Mouse (Mus musculus): ENCODE results near the gene Cox15. TPM values are rescaled to one million over a fixed set of nuclear protein-coding genes. Genes with fewer than 3 reads are reported as not detected.

Cox15 gene
- 14.0 and 14.6 TPM in 2 replicates for polyA plus RNA-seq (2012; rRNA removed)

DNA sequence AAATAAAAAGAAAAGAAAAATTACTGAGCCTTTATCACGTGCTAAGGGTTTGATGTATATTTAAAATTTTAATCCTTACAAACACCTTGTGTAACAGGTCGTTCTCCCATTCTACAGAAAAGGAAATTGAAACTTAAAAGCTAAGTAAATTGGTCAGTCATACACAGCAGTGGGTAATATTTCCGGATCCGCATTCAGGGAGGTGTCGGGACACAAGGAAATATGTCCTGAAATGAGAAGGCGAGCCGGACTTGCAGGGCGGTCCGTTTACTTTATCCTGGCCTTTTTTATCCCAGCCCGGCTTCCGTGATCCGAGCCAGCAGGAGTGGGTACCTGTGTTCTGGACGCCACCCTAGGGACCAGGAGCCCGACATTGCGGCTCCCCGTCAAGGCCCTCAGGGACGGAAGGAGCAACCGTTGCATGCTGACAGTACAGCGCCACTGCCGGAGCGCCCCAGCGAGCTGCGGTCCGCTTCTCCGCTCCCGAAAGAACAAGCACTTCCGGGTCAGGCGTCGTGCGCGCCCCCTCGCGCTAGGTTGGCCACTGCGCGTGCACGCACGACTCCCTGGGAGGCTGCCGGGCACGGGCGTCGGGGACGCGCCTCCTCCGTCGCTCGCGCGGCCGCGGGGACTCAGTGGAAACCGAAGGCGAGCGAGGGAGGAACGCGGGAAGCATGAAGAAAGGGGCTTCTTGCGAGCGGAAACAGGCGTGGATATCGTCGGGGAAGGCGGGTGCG is at the start of gene Cox15, which contains the start of gene Cutc:
Cox15 (minus strand) TSS at position 512 of the 737 bp plus-strand sequence.
Cutc (plus strand) TSS at position 508 of the 737 bp plus-strand sequence.
- DNase-seq (ENCODE audit: low spot score), result peak; percentile 97

- DNase-seq (ENCODE audit: low spot score), result no peak
Measured at GRCm38 (mm10) chr19:43801427-43802051, 48.7 kb upstream of the Cox15 start.

DNA sequence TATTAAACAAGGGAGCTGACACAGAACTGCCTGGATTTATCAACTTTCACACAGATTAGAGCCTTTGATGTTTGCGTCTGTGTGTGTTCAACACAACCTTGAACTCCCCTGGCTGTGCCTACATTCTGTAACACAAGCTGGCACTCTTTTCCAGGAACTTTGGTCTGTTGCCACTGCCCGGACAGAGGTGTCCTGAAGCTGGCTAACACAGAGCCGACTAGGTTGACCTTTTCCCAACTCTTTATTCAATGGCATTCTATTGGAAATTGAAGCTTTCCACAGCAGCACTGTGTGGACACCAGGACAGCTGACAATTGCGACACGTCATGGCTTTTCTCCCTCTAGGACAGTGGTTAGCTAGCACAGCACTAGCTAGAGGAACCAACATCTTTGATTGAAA is 44.4 kb upstream of the Cox15 start:
- no peak for DNase-seq (ENCODE audit: low spot score)

DNA sequence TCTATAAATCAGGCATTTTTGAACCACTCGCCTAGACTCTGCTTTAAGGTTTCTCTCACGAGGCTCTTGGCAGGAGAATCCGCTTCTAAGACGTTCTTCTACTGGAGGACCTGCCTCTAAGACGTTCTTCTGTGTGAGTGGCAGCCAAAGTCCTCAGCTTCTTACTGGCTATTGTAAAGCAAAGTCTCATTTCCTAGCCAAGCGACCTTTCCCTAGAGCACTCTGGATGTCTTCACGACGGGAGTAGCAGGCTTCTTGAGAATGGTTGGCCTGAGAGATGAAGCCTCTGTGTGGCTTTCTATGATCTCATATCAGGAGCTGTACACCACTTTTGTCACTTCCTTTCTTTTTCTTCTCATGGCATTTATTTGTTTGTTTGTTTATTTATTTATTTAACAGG is 42.7 kb upstream of the Cox15 start:
- DNase-seq (ENCODE audit: low spot score), result no peak

GRCm38 (mm10) chr19:43793951-43794350 is 41.2 kb upstream of the Cox15 start:
- DNase-seq (ENCODE audit: low spot score), result no peak

GRCm38 (mm10) chr19:43792537-43792936 is 39.7 kb upstream of the Cox15 start:
- no peak for DNase-seq (ENCODE audit: low spot score)

- no peak for DNase-seq (ENCODE audit: low spot score)
Measured at GRCm38 (mm10) chr19:43789817-43790216, 37.0 kb upstream of the Cox15 start.

- no peak for DNase-seq (ENCODE audit: low spot score)
Measured at GRCm38 (mm10) chr19:43786249-43787026, 33.6 kb upstream of the Cox15 start.

DNA sequence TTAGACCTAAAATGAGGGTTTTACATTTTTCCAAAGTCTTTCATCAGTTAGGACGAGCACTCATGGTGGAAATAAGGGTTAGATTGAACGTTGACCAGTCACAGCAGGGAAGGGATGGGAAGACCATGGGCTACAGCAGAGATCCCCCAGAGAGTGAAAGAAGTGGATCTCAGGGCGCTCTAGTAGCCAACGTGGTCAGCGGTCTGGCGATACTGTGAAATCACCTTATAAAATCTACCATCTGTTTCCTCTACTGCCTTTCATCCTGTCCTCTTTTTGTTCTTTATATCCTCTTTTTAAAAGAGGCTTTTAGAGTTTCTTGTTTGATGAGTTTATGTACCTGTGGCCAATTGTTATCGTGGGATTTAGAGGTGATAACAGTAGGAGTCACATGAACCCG is 32.0 kb upstream of the Cox15 start:
- DNase-seq (ENCODE audit: low spot score), result no peak

DNA sequence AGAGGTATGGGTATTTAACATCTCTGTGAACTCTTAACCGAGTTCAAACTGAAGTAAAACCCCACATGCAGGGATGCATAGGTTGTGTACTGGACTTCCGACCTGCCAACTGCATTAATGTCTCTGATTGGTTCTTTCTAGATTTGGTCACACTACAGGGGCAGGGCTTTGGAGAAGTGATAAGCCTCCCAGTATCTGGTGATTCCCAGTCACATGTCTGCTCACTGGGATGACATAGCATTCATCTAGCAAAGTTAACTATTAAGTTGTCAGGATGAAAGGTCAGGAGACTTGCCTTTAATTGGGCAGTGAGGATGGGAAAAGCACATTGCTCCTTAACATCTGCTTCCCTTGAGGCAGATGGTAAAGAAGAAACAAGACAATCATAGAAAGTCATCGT is 29.2 kb upstream of the Cox15 start, which contains the start of gene Abcc2:
Abcc2 (plus strand) TSS at position 213 of the 400 bp plus-strand sequence.
- no peak for DNase-seq (ENCODE audit: low spot score)

DNA sequence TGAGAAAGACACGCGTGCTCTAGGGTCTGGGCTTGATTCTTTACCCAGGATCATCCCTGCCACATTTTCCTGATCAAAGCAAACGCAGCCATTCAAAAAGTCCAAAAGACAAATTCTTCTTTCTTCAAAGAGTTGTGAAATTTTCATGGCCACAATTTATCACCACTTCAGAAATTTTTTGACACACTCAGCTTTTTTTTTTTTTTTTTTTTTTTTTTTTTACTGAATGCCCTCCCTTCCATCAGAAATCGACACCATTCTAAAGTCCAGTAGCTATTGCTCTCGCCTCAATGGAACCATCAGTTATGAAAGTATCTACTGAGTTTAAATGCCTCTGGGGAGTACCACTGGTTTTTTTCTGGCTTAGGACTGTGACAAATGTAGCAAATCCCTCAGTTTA is 27.6 kb upstream of the Cox15 start:
- no peak for DNase-seq (ENCODE audit: low spot score)

DNA sequence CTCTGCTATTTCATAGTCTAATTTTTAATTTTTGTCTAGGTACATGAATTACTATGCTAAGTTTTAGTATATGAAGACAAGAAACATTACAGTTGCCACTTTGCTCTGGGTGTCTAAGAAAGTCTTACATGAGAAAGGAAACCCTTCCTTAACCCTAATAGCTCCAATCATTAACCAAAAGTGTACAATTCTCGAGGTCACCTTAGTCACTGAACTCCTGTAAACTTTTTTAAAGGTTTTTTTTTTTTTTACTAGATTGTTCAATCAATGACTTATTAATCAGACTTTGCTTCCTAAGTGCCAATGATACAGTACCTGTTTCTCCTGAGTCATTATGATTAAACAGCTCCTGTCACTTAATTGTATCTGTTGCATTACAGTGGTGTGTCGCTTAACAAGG is 24.5 kb upstream of the Cox15 start:
- DNase-seq (ENCODE audit: low spot score), result no peak

- no peak for DNase-seq (ENCODE audit: low spot score)
Measured at GRCm38 (mm10) chr19:43776561-43776960, 23.8 kb upstream of the Cox15 start.

DNA sequence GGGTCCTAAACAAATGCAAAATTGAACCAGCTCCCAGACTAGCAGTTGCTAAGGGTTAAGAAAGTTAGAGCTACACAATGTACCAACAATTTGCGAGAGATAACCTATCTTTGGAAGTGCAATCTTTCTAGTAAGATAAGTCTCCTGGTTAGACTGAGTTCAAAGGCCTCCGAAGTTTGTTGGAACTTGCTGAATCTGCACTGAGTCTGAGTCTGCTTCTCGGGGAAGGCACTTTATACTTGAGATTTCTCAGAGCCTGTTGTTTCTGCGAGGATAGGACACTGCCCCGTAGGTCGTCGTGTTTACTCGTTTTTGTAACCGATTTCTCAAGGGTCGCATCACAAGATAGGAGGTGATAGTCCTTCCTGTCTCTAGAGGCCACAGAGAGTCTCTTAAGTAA is 22.6 kb upstream of the Cox15 start:
- DNase-seq (ENCODE audit: low spot score), result no peak

GRCm38 (mm10) chr19:43772311-43772710 is 19.5 kb upstream of the Cox15 start:
- no peak for DNase-seq (ENCODE audit: low spot score)

- DNase-seq (ENCODE audit: low spot score), result no peak
Measured at GRCm38 (mm10) chr19:43771499-43771969, 18.7 kb upstream of the Cox15 start.

- DNase-seq (ENCODE audit: low spot score), result no peak
Measured at GRCm38 (mm10) chr19:43770584-43770983, 17.8 kb upstream of the Cox15 start.

- DNase-seq (ENCODE audit: low spot score), result no peak
Measured at GRCm38 (mm10) chr19:43769366-43769960, 16.7 kb upstream of the Cox15 start.

DNA sequence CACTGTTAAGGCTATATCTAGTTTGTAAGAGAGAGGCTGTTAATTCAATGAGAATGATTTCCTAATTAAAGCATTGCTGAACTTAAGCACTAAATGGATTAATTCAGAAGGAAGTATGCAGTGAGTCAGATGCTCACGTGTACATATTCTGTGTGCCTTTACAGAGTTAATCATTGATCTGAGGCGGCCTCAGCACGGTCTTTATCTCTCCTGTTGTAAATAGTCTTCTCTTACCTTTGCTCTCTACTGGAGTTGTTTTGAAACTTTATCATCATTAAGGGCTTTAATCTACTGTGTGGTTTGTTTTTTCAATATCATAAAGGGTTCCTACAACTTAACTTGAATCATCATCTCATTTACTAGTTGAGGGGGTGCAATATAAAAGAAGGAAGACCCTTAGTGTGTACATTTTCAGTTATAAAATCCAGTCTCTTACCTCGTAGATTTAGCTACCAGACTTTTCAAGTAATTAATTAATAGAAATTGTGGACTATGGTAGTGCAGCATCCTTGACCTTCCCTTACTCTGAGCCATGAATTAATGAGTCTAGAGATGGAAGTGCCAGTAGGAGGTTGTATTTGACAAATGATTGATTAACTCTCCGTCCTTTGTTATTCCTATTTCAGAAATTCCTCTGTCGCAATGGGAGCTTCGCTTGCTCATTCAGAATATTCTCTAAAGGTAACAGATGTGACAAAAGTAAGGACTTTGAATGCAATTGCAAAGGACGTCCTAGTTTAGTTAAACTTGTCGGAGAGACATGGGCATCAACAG is 14.9 kb upstream of the Cox15 start:
- DNase-seq (ENCODE audit: low spot score), result no peak

DNA sequence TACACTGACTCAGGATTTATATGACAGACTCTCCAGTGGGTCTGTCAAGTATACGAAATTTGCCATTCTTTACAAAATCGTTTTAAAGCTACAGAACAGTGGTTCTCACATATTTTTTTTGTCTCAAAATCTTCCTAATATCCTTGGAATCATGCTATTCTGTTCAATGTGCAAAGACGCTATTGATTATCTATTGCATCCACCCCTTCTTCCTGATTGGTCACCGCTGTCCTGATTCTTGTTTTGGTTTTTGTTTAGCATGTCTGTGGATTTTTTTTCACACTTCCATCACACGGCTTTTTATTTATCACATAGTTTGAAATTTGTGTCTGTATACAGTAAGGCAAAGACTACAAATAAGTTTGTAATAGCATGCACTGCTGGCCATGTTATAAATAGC is 13.7 kb upstream of the Cox15 start:
- no peak for DNase-seq (ENCODE audit: low spot score)

- DNase-seq (ENCODE audit: low spot score), result no peak
Measured at GRCm38 (mm10) chr19:43762410-43762809, 9.6 kb upstream of the Cox15 start.

Measured in urinary bladder, adult 2 months (tissue).